Mouse (Mus musculus) liver, adult 10 weeks (tissue): Measurements from ENCODE around the gene Cavin3. TPM values are rescaled to one million over a fixed set of nuclear protein-coding genes. Genes with fewer than 3 reads are reported as not detected.

Source experiments
- polyA plus RNA-seq: library from polyadenylated mRNA; stranded (reverse); fragments of 350-450 nt; fragmentation: Illumina TruSeq; extraction: RNeasy Lipid Tissue Mini Kit (QIAGEN cat#74804); gene quantifications from one replicate; pipeline ENCODE4 v1.2.3, GENCODE M21; 2014; ENCODE audit warnings: low read depth, low replicate concordance

The Cavin3 gene
- polyA plus RNA-seq = not detected

GRCm38 (mm10) chr7:105481505-105482411 is at the start of gene Cavin3:
Gene Cavin3 (minus strand): TSS chr7:105482300.

Other genes with a start within 250 kb of the Cavin3 start
- not detected for gene Olfr688, start 194.2 kb downstream of the Cavin3 start, polyA plus RNA-seq
- not detected for gene Olfr689, start 171.1 kb downstream of the Cavin3 start, polyA plus RNA-seq
- not detected for gene Olfr690, start 148.2 kb downstream of the Cavin3 start, polyA plus RNA-seq
- gene Olfr691, start 140.0 kb downstream of the Cavin3 start, polyA plus RNA-seq = not detected
- not detected for gene Olfr692, start 114.1 kb downstream of the Cavin3 start, polyA plus RNA-seq
- gene Gm5901, start 107.3 kb downstream of the Cavin3 start, polyA plus RNA-seq = not detected
- 4.8 TPM for gene Fam160a2, start 82.2 kb downstream of the Cavin3 start, polyA plus RNA-seq
- gene Cnga4, start 77.7 kb downstream of the Cavin3 start, polyA plus RNA-seq = not detected
- not detected for gene Cckbr, start 56.6 kb downstream of the Cavin3 start, polyA plus RNA-seq
- 7.1 TPM for gene Smpd1, start 72.1 kb upstream of the Cavin3 start, polyA plus RNA-seq
- gene Apbb1, start 99.4 kb upstream of the Cavin3 start, polyA plus RNA-seq = not detected
- gene Hpx, start 117.8 kb upstream of the Cavin3 start, polyA plus RNA-seq = 787 TPM
- 2.9 TPM for gene Trim3, start 151.3 kb upstream of the Cavin3 start, polyA plus RNA-seq
- 18.6 TPM for gene Timm10b, start 157.8 kb upstream of the Cavin3 start, polyA plus RNA-seq
- 3.3 TPM for gene Arfip2, start 158.1 kb upstream of the Cavin3 start, polyA plus RNA-seq
- 2.8 TPM for gene Gm45799, start 158.3 kb upstream of the Cavin3 start, polyA plus RNA-seq
- 1.4 TPM for gene Dnhd1, start 168.5 kb upstream of the Cavin3 start, polyA plus RNA-seq